Mouse (Mus musculus) frontal cortex, postnatal 10 days (tissue): ENCODE data around the gene Slc47a2.

Source experiments
- DNase-seq, 2 experiments: peaks; one replicate each; pipeline ENCODE4 v3.0.0; 2022; ENCODE audit warnings: low spot score in 2 of 2, mixed read lengths in 1 of 2

Gene Slc47a2

DNA sequence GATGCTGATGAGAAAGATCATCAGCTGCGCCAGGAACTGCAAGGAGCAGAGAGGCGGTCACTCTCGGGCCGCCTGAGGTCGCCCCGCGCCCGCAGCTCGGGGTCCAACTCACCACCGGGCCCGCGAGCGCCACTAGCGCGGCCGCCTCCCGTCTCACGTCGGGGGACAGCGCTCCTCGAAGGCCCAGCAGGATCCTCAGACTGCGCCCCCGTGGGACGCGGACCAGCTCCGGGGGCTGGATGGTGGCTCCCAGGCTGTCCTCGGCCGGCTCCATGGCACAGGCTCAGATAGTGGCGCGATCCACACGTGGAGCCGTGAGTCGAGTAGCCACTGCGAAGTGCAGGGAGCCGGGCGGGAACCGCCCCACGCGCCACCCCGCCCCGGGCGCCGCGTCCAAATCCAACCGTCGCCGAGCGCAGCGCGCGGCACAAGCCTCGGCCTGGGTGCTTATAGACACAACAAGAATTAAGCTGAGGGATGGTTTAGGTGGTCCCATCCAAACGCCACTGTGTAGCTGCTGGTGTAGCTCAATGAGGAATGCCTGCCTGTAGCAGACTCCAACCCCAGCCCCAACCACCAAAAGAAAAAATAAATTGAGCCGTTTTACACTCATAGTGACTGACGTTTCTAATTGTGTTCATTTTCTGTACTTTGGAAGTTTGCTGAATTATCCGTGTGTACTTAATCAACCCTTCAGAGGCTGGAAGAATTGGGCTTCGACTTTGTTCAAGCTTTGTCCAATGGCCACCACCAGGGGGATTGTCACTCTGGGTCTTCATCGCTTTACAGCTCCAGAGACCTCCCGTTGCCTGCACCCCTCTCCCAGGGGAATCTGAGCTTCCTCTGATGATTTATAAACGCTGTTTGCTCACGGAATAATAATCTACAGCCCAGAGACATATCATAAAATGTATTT is at the start of gene Slc47a2:
Gene Slc47a2, minus strand, starts transcription at position 356 of the 916 bp plus-strand sequence.
- DNase-seq, result no peak

- DNase-seq, result no peak
These were observed 46.3 kb upstream of the Slc47a2 start for GRCm38 (mm10) chr11:61388936-61389335.

- DNase-seq, result no peak
These were observed 45.4 kb upstream of the Slc47a2 start for GRCm38 (mm10) chr11:61388012-61388411.

DNA sequence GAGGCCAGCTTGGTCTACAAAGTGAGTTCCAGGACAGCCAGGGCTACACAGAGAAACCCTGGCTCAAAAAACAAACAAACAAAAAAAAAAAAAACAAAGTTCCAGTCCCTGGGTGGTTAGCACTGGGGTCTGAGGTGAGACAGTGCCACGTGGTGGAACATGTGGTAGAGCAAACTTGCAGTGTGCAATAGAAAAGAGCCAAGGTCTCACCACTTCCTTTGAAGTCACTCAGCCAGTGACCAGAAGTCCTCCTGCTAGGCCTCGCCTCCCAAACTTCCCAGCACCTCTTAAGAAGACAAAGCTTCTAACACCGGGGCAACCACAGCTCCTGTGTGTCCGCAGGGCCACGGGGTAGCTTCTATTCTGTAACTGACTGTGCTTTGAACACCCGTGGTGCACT is 44.6 kb upstream of the Slc47a2 start:
- no peak for DNase-seq

DNA sequence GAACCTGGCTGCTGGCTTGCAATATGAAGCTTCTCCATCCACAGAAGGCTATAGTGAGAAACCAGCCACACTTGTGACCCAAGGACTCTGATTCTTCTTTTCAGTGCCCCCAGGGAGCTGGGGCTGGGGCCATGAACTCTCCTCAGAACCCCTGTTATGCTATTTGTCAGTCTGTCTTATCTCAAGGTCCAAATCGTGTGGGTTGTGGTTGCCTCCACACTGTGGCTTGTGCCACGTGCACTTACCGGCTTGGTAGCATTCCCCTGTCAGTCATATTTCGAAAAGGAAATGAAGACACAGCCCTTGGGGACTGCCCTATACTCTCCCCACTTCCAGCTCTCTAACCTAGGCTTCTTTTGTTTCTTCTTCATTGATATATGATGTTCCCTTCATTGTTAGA is 43.1 kb upstream of the Slc47a2 start:
- DNase-seq, result no peak

- no peak for DNase-seq
These were observed 38.6 kb upstream of the Slc47a2 start for GRCm38 (mm10) chr11:61381272-61381671.

- DNase-seq, result no peak
These were observed 36.0 kb upstream of the Slc47a2 start for GRCm38 (mm10) chr11:61378651-61379050.

- no peak for DNase-seq
These were observed 35.4 kb upstream of the Slc47a2 start, which contains the start of gene Slc47a1 for GRCm38 (mm10) chr11:61377881-61378613. Gene Slc47a1, minus strand, starts transcription at chr11:61378345.

DNA sequence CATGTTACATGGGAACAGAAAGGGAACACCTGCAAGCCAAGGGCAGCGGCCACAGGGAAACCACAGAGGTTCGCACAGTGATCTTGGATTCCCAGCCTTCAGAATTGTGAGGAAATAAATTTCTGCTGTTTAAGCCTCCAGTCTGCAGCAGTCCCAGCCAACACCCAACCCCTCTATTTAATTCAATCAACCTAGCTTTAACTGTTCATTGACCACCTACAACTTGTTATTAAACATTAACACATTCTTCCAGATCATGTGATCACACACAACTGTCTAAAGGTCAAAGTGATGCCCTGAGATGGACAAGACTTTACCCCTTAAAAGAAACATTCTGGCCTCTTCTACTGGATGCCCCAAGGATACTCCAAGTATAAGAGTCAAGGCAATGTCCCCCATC is 26.0 kb upstream of the Slc47a2 start:
- DNase-seq, result no peak

DNA sequence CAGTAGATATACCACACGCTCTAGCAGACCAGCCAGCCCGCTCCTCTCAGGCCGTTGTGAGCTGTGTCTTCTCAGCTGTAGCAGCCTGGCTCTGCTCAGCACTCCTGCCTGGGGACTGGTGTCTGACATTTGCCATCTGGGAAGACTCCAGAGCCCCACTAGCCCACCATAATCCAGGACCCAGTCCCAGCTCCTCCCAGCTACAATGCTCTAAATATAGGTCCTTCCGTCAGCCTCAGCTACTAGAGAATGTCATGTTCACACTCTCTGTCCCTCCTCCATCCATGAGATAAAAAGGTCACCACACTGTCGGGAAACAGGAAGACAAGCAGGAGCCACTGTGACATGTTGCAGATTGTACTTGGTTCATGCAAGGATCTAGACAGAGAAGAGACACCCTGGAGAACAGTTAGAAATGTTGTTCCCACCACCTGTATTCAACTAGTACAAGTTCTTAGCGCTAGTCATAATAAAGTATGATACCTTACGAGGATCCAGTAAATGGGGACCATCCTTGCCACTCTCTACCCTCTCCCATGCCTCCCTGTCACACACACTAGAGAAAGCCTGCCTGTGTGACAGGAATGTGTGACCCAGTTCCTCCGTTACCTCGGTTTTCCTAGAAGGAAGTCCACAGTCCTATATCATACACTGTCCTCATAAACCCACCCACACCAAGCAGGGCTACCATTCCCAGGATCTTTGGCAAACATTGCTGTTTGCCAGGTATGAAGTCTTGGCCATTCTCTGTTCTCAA is 24.0 kb upstream of the Slc47a2 start:
- DNase-seq, result no peak

GRCm38 (mm10) chr11:61365938-61366337 is 23.3 kb upstream of the Slc47a2 start:
- no peak for DNase-seq

GRCm38 (mm10) chr11:61364096-61364495 is 21.4 kb upstream of the Slc47a2 start:
- DNase-seq, result no peak

DNA sequence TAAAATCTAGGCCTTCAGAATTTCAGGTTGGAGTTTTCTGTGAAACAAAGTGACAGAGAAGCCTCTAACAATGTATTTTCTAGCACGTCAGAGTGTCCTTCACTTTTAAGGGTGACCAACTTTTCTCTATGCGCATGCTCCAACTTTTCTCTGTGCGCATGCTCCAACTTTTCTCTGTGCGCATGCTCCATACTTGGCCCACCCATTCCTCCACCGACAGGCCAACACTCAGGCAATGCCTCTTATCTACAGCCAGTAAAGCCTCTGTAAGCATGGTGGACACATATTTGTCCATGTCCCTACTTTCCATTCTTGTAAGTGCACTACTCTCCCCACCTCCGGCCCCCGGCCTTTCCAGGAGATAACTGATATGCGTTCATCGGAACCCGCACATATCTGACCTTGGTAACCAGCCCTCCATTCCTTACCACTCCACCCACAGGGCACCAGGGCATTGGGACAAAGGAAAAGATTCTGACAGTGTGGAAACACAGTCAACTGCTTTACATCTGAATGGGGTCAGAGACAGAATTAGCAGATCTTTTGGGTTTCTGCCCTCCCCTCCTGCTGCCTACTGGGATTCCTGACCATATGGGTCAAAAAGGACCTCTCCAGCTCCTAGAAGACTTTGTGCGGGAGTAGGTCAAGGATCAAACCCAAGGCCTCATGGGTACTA is 19.0 kb upstream of the Slc47a2 start:
- DNase-seq, result no peak

DNA sequence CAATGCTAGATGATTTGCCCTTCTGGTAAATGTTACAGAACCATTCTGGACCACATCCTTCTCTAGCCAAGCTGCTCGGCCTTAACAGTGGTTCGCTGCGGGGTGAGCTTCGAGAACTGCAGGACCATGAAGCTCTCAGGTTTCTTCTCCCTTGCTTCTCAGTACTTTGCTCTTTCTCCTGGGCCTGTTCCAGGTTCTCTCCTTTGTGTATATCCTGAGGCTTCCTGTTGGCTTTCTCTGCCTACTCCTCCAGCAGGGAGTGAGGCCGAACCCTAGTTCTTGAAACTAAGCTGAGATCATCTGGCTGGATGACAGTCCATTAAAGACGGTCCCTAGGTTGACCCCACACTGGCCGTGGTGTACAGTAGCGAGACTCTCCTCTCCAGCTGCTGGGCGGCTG is 13.9 kb upstream of the Slc47a2 start:
- no peak for DNase-seq

- DNase-seq, result no peak
These were observed 13.5 kb upstream of the Slc47a2 start for GRCm38 (mm10) chr11:61356111-61356510.

- DNase-seq, result no peak
These were observed 12.7 kb upstream of the Slc47a2 start for GRCm38 (mm10) chr11:61355351-61355750.

DNA sequence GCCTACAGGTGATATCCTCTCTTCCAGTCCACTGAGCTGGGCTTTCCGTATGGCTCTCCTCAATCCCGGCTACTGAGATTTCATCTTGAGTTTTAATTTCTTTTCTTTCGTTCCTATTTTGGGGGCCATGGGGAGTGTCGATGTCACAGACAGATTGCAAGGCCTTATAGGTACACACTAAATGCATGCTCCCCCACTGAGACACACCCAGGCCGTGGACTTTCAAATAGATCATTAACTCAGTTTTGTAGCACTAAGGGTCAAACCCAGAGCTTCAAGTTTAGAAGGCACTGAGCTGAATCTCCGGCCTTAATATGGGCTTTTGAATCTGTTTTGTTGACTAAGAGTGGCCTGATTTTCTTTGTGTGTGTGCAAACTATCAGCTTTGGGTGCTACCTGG is 11.7 kb upstream of the Slc47a2 start:
- DNase-seq, result no peak

DNA sequence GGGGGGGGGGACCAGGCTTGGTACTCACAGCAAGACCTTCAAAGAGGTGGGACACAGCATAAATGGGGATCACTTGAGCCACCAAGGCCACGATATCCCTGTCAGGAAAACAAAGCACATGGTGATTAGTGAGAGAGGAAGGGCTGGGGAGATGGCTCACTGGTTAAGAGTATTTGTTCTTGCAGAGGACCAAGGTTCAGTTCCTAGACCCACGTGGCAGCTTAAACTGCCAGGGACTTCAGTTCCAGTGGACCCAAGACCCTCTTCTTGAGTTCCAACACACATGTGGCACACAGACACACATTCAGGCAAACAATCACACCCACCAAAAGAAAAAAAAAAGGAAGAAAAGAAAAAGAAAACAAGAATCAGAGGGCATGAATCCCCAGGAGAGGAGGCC is 10.4 kb upstream of the Slc47a2 start:
- DNase-seq, result no peak

- DNase-seq, result no peak
These were observed 9.5 kb upstream of the Slc47a2 start for GRCm38 (mm10) chr11:61352138-61352651.

DNA sequence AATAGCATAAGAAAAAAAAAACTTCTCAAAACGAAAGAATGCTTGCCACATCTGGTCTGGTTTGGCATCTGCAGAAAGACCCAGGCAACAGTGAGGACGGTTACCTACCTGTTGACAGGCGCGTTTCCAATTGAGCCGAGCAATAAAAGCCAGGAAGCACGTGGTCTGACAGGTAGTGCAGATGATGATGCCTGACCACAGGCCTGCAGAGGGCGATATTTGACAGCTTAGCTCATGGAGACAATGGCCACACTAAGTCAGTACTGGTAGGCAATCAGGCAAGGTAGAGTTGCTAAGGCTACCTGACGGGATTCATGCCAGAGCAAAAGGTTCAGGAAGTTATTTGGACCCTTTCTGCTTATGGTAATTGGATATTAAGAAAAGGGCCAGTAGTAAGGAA is 6.7 kb upstream of the Slc47a2 start:
- DNase-seq, result peak in 1 of 2 experiments; percentile 29

DNA sequence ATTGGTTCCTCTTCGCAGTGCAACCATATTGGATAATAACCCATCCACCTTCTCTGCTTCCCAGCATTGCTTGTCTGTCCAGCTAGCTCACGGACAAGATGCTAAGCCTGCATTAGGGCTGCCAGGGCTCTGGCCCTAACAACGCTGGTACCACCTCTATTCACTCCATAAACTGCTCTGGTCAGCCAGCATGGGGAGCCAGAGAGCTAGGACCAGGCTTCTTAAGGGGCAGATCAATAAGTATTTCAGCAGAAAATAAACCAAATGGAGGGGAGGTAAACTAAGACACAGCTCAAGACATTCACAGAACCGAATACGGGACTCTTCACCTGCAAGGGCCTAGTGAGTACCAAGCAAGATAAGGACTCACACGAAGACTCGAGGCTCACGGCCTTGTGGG is 3.5 kb upstream of the Slc47a2 start:
- no peak for DNase-seq
